Mouse (Mus musculus) G1E (cell line): ENCODE results near the gene Trip4.

ENCODE experiments used
- CTCF ChIP-seq: IDR thresholded peaks from 2 replicates; pipeline ENCODE4 v1.5.1; 2012; ENCODE audit warnings: low read depth, low read length, inconsistent platforms, mixed read lengths
- GATA1 ChIP-seq: IDR thresholded peaks from 2 replicates; pipeline ENCODE4 v1.6.1; 2012; ENCODE audit warnings: borderline replicate concordance, low read length, inconsistent platforms, mixed read lengths
- GATA2 ChIP-seq: IDR thresholded peaks from 2 replicates; pipeline ENCODE4 v1.6.1; 2012; ENCODE audit warnings: low read depth, low read length, inconsistent platforms, borderline replicate concordance
- POLR2AphosphoS5 ChIP-seq: IDR thresholded peaks from 2 replicates; pipeline ENCODE4 v1.6.1; 2012; ENCODE audit warnings: low read depth, low read length, inconsistent platforms; ENCODE audit not compliant: insufficient replicate concordance
- TAL1 ChIP-seq: conservative IDR thresholded peaks from 2 replicates; pipeline ENCODE4 v1.6.1; 2012; ENCODE audit warnings: low read depth, low read length, inconsistent platforms, mixed read lengths

- no peak for TF ChIP-seq CTCF
- no peak for TF ChIP-seq TAL1
- TF ChIP-seq GATA1, result no peak
- no peak for TF ChIP-seq POLR2AphosphoS5
- TF ChIP-seq GATA2, result no peak
Observed at GRCm38 (mm10) chr9:65903419-65903818, 5.2 kb downstream of the Trip4 start.
